ENCODE assay signal across 32 mouse cellular contexts in genomic region chr15:27708499-27708898, GRCm38 (mm10). TPM values are rescaled to one million over a fixed set of nuclear protein-coding genes. Genes with fewer than 3 reads are reported as not detected.
DNase-seq lines count a peak whose midpoint lies in the region; ATAC-seq lines count a peak whose summit lies in the region.
"Had no signal": no experiment of that assay in that cellular context is flagged by ENCODE, and none has a peak within 500 bp of the region (broad histone marks: within the 10 kb centered on the region; RNA-seq: fewer than 3 reads in every experiment).

No protein-coding gene starts in this region.

- H3K36me3 ChIP-seq in macrophage (ENCODE audit: inconsistent target), result no peaks in the 10 kb centered on the region
- no peaks in the 10 kb centered on the region for H3K36me3 ChIP-seq in hindbrain, embryonic 12.5 days
- H3K36me3 ChIP-seq: embryonic facial prominence, embryonic 12.5 days; heart, embryonic 10.5 days; heart, embryonic 15.5 days; limb, embryonic 12.5 days; liver, embryonic 12.5 days; neural tube, embryonic 13.5 days had no signal

- whole genome bisulfite sequencing in macrophage (ENCODE audit: missing documents), result 0% methylated on average over 1 of the region's 3 CpGs
- 85% methylated on average over 3 of the region's 3 CpGs for WGBS in hindbrain, embryonic 12.5 days

- no peak for DNase-seq in frontal cortex, postnatal 14 days (ENCODE audit: low spot score in 2 of 2)
- peak; percentile 50 for DNase-seq in MEL-GATA-1-ER (ENCODE audit: extremely low read depth, low read depth)
- DNase-seq in layer of hippocampus, adult 18-20 months (ENCODE audit: low spot score in 2 of 2), result no peak
- DNase-seq: adrenal gland, adult 8-10 months; cerebellum, adult 11 months; cerebellum, adult 9-10 months; cerebellum, postnatal 36 days; embryo, embryonic 11 days; gastrocnemius, postnatal 10 days; kidney, adult 8-10 months; kidney, postnatal 10 days; layer of hippocampus, adult 9-11 months; liver, postnatal 0 days; right cerebral cortex, postnatal 25 days; thymus, postnatal 4 days had no signal

- no peak overlapping the region for H3K4me2 ChIP-seq in hindbrain, embryonic 12.5 days (replicated peaks)
- H3K4me2 ChIP-seq: embryonic facial prominence, embryonic 12.5 days; heart, embryonic 15.5 days; limb, embryonic 12.5 days; liver, embryonic 12.5 days; midbrain, embryonic 11.5 days; neural tube, embryonic 13.5 days had no signal

- H3K4me1 ChIP-seq in hindbrain, embryonic 12.5 days, result no peaks in the 10 kb centered on the region
- H3K4me1 ChIP-seq: embryonic facial prominence, embryonic 12.5 days; heart, embryonic 15.5 days; neural tube, embryonic 13.5 days had no signal

- H3K27ac ChIP-seq in macrophage, result peak overlapping the region; percentile 96
- H3K27ac ChIP-seq in hindbrain, embryonic 12.5 days, result no peak overlapping the region
- H3K27ac ChIP-seq: embryonic facial prominence, embryonic 12.5 days; heart, embryonic 10.5 days; heart, embryonic 15.5 days; hindbrain, postnatal 0 days; limb, embryonic 12.5 days; liver, embryonic 12.5 days; neural tube, embryonic 13.5 days had no signal

- 0 out of 2 replicates have a peak, but pooled peaks have one; percentile 25 for ATAC-seq in frontal cortex, adult (ENCODE audit: low TSS enrichment)
- peak; percentile 47 for ATAC-seq in neutrophil, adult 5-6 weeks (ENCODE audit: extremely low read depth, insufficient number of reproducible peaks, low FRiP score, poor library complexity, severe bottlenecking)
- no peak for ATAC-seq in hindbrain, embryonic 12.5 days (ENCODE audit: low FRiP score)
- ATAC-seq in erythroid progenitor cell, adult 5-6 weeks (replicated peaks; ENCODE audit: low FRiP score, poor library complexity, severe bottlenecking), result no peak
- ATAC-seq: activated CD4-positive, CD25-positive, alpha-beta regulatory T cell, adult 4 months; forebrain, embryonic 16.5 days; hindbrain, postnatal 0 days; intestine, embryonic 16.5 days; liver, embryonic 12.5 days; liver, postnatal 0 days; midbrain, embryonic 16.5 days had no signal

- no peaks in the 10 kb centered on the region for H3K27me3 ChIP-seq in hindbrain, embryonic 12.5 days
- H3K27me3 ChIP-seq: embryonic facial prominence, embryonic 12.5 days; heart, embryonic 15.5 days; limb, embryonic 12.5 days; liver, embryonic 12.5 days; neural tube, embryonic 13.5 days had no signal

- H3K9ac ChIP-seq in hindbrain, embryonic 12.5 days, result no peak overlapping the region
- H3K9ac ChIP-seq: embryonic facial prominence, embryonic 12.5 days; heart, embryonic 15.5 days; limb, embryonic 12.5 days; liver, embryonic 12.5 days; liver, postnatal 0 days; neural tube, embryonic 13.5 days had no signal

- H3K9me3 ChIP-seq in hindbrain, embryonic 12.5 days (replicated peaks), result no peaks in the 10 kb centered on the region
- H3K9me3 ChIP-seq: embryonic facial prominence, embryonic 12.5 days; heart, embryonic 10.5 days; heart, embryonic 15.5 days; limb, embryonic 12.5 days; liver, embryonic 12.5 days; neural tube, embryonic 13.5 days had no signal

- no peak overlapping the region for H3K4me3 ChIP-seq in macrophage (ENCODE audit: inconsistent target)
- H3K4me3 ChIP-seq in hindbrain, embryonic 12.5 days, result no peak overlapping the region
- H3K4me3 ChIP-seq: embryonic facial prominence, embryonic 12.5 days; heart, embryonic 10.5 days; heart, embryonic 15.5 days; limb, embryonic 12.5 days; liver, embryonic 12.5 days; neural tube, embryonic 13.5 days had no signal

- H3K79me2 ChIP-seq in macrophage (ENCODE audit: inconsistent target), result no peaks in the 10 kb centered on the region

RNA-seq across cellular contexts. Expression of gene Otulinl, which starts 27.1 kb away (rescaled TPM):
- total RNA-seq in macrophage (2018; cell fraction: chromatin; rRNA removed), result 100 to 1,000 TPM in 8 of 26 experiments, 10 to 100 TPM in 18; 19.8 to 170 (median 74.5) TPM
- 100 to 1,000 TPM in 9 of 26 experiments, 10 to 100 TPM in 17; 38.0 to 139 (median 90.4) TPM for total RNA-seq in macrophage (2018; cell fraction: cytosol; rRNA removed)
- 100 to 1,000 TPM in 12 of 26 experiments, 10 to 100 TPM in 14; 31.4 to 206 (median 98.5) TPM for total RNA-seq in macrophage (2018; cell fraction: nucleus; rRNA removed)
- 61.1 to 168 TPM (median 87.5 TPM) in 3 replicates for polyA plus RNA-seq in macrophage (2018)
- 31.5 and 44.2 TPM in 2 replicates for total RNA-seq in neutrophil, adult 5-6 weeks (2017)
- 10.0 and 13.7 TPM in 2 replicates for polyA plus RNA-seq in hindbrain, embryonic 12.5 days (2016; fragmentation: Nextera tagmentation; extraction: Ambion mirVana)
- 9.2 and 36.0 TPM in 2 replicates for total RNA-seq in erythroid progenitor cell, adult 5-6 weeks (2015; ENCODE audit: low replicate concordance)
- 2.2 and 8.5 TPM in 2 replicates for total RNA-seq in erythroid progenitor cell, adult 5-6 weeks (2017; ENCODE audit: low replicate concordance)
- total RNA-seq in layer of hippocampus, adult 18-20 months (2021), result 10 to 100 TPM; 27.8 to 29.1 TPM

Comparison
In these comparisons a context has a peak if more than half of its experiments do, and no peak if none do; other contexts are left out.
1. ATAC-seq: peak in frontal cortex, adult (single experiment) and neutrophil, adult 5-6 weeks (single experiment); none in hindbrain, embryonic 12.5 days (single experiment) and erythroid progenitor cell, adult 5-6 weeks (single experiment).